25 mouse cellular contexts compared by ENCODE assay signal in genomic region chr2:181228335-181228734, GRCm38 (mm10). TPM values are rescaled to one million over a fixed set of nuclear protein-coding genes. Genes with fewer than 3 reads are reported as not detected.
DNase-seq lines count a peak whose midpoint lies in the region; ATAC-seq and TF ChIP-seq lines count a peak whose summit lies in the region.
"Had no signal": no experiment of that assay in that cellular context is flagged by ENCODE, and none has a peak within 500 bp of the region (broad histone marks: within the 10 kb centered on the region; RNA-seq: fewer than 3 reads in every experiment).

No protein-coding gene starts in this region.

- DNase-seq in kidney, adult 2 months, result peak; percentile 43
- no peak for DNase-seq in kidney, adult 8-10 months
- no peak for DNase-seq in embryonic facial prominence, embryonic 10.5 days (ENCODE audit: low spot score)
- DNase-seq in limb, embryonic 11.5 days (ENCODE audit: low spot score), result no peak
- DNase-seq in lung, postnatal 25 days (ENCODE audit: low spot score), result peak; percentile 65
- DNase-seq: adrenal gland, adult 2 months; cerebellum, adult 18-20 months; cerebellum, postnatal 14 days; gastrocnemius, postnatal 14 days; heart, postnatal 10 days; thymus, postnatal 25 days had no signal

- H3K9me3 ChIP-seq in embryonic facial prominence, embryonic 10.5 days, result no peaks in the 10 kb centered on the region
- no peaks in the 10 kb centered on the region for H3K9me3 ChIP-seq in limb, embryonic 11.5 days (ENCODE audit: control insufficient read depth, low read length)
- H3K9me3 ChIP-seq in forebrain, embryonic 12.5 days, result no peaks in the 10 kb centered on the region
- H3K9me3 ChIP-seq: embryonic facial prominence, embryonic 12.5 days; hindbrain, embryonic 10.5 days; stomach, embryonic 15.5 days had no signal

- no peaks in the 10 kb centered on the region for H3K27me3 ChIP-seq in kidney, adult 2 months (replicated peaks; ENCODE audit: control insufficient read depth, insufficient read depth, low read length)
- H3K27me3 ChIP-seq in embryonic facial prominence, embryonic 10.5 days (replicated peaks; ENCODE audit: low read depth, poor library complexity, severe bottlenecking), result no peaks in the 10 kb centered on the region
- no peaks in the 10 kb centered on the region; the same call in 1 of the 2 replicates for H3K27me3 ChIP-seq in limb, embryonic 11.5 days (ENCODE audit: control insufficient read depth, insufficient read depth, low read length)
- H3K27me3 ChIP-seq in forebrain, embryonic 12.5 days, result no peaks in the 10 kb centered on the region
- H3K27me3 ChIP-seq: embryonic facial prominence, embryonic 12.5 days; stomach, embryonic 15.5 days had no signal

- TF ChIP-seq POLR2A in kidney, adult 2 months (IDR thresholded peaks at IDR 0.05; ENCODE audit: low read depth, low read length), result no peak

- no peak overlapping the region for H3K4me2 ChIP-seq in limb, embryonic 11.5 days (ENCODE audit: low read depth, severe bottlenecking)
- H3K4me2 ChIP-seq in forebrain, embryonic 12.5 days, result no peak overlapping the region
- H3K4me2 ChIP-seq: embryonic facial prominence, embryonic 12.5 days; stomach, embryonic 15.5 days had no signal

- no peak for TF ChIP-seq CTCF in kidney, adult 2 months (conservative IDR thresholded peaks at IDR 0.05; ENCODE audit: insufficient read depth, insufficient read length, low read depth, low read length)

- no peaks in the 10 kb centered on the region for H3K36me3 ChIP-seq in kidney, adult 2 months (ENCODE audit: control insufficient read depth, insufficient read depth, low read length)
- no peaks in the 10 kb centered on the region; the same call in 1 of the 2 replicates for H3K36me3 ChIP-seq in embryonic facial prominence, embryonic 10.5 days (replicated peaks)
- H3K36me3 ChIP-seq in limb, embryonic 11.5 days (ENCODE audit: control insufficient read depth, insufficient read depth, low read length), result no peaks in the 10 kb centered on the region
- H3K36me3 ChIP-seq in forebrain, embryonic 12.5 days (replicated peaks), result no peaks in the 10 kb centered on the region
- H3K36me3 ChIP-seq: embryonic facial prominence, embryonic 12.5 days; hindbrain, embryonic 10.5 days; stomach, embryonic 15.5 days had no signal

- no peak for ATAC-seq in limb, embryonic 11.5 days (ENCODE audit: insufficient number of reproducible peaks, low FRiP score, low TSS enrichment, low read depth)
- ATAC-seq in granulocyte monocyte progenitor cell, adult 5-6 weeks (replicated peaks; ENCODE audit: poor library complexity, severe bottlenecking), result no peak
- ATAC-seq in forebrain, embryonic 12.5 days (ENCODE audit: low FRiP score), result no peak
- ATAC-seq: forebrain, embryonic 14.5 days; hindbrain, postnatal 0 days; intestine, postnatal 0 days had no signal

- no peak overlapping the region for H3K27ac ChIP-seq in kidney, adult 2 months (ENCODE audit: insufficient read depth, low read depth, low read length)
- H3K27ac ChIP-seq in embryonic facial prominence, embryonic 10.5 days (replicated peaks), result peak overlapping the region; percentile 48; the same call in 1 of the 2 replicates
- 0 out of 2 replicates have a peak overlapping the region, but pooled peaks have one; percentile 2 for H3K27ac ChIP-seq in limb, embryonic 11.5 days (replicated peaks; ENCODE audit: low read depth, low read length)
- H3K27ac ChIP-seq in forebrain, embryonic 12.5 days, result no peak overlapping the region
- H3K27ac ChIP-seq: embryonic facial prominence, embryonic 12.5 days; hindbrain, embryonic 10.5 days; hindbrain, postnatal 0 days; liver, embryonic 14.5 days; macrophage; stomach, embryonic 15.5 days had no signal

- H3K4me1 ChIP-seq in kidney, adult 2 months (ENCODE audit: control insufficient read depth, insufficient read depth, low read length), result no peaks in the 10 kb centered on the region
- peaks cover 14% of the 10 kb centered on the region for H3K4me1 ChIP-seq in embryonic facial prominence, embryonic 10.5 days
- H3K4me1 ChIP-seq in limb, embryonic 11.5 days (ENCODE audit: control insufficient read depth, insufficient read depth, low read length), result peaks cover 5% of the 10 kb centered on the region; the same call in 1 of the 2 replicates
- no peaks in the 10 kb centered on the region for H3K4me1 ChIP-seq in forebrain, embryonic 12.5 days
- H3K4me1 ChIP-seq: stomach, embryonic 15.5 days had no signal

- 63% methylated on average over 1 of the region's 1 CpGs for WGBS in kidney, adult 2 months
- WGBS in embryonic facial prominence, embryonic 10.5 days, result 73% methylated on average over 1 of the region's 1 CpGs
- 80% methylated on average over 1 of the region's 1 CpGs for WGBS in limb, embryonic 11.5 days
- WGBS in forebrain, embryonic 12.5 days, result 77% methylated on average over 1 of the region's 1 CpGs

- no peak overlapping the region for H3K9ac ChIP-seq in limb, embryonic 11.5 days (ENCODE audit: low read length)
- H3K9ac ChIP-seq in forebrain, embryonic 12.5 days, result no peak overlapping the region
- H3K9ac ChIP-seq: embryonic facial prominence, embryonic 12.5 days; liver, embryonic 14.5 days; stomach, embryonic 15.5 days had no signal

- no peak overlapping the region for H3K4me3 ChIP-seq in kidney, adult 2 months (ENCODE audit: insufficient read depth, low read depth, low read length)
- no peak overlapping the region for H3K4me3 ChIP-seq in embryonic facial prominence, embryonic 10.5 days
- no peak overlapping the region for H3K4me3 ChIP-seq in limb, embryonic 11.5 days (ENCODE audit: low read depth, low read length)
- no peak overlapping the region for H3K4me3 ChIP-seq in forebrain, embryonic 12.5 days (replicated peaks)
- H3K4me3 ChIP-seq: embryonic facial prominence, embryonic 12.5 days; hindbrain, embryonic 10.5 days; stomach, embryonic 15.5 days had no signal

RNA-seq across cellular contexts. Expression of gene Fndc11, which starts 8.5 kb away (rescaled TPM):
- 0.72 and 0.77 TPM in 2 replicates for polyA plus RNA-seq in kidney, adult 2 months (2012; rRNA removed)
- polyA plus RNA-seq in embryonic facial prominence, embryonic 10.5 days (2016; fragmentation: Nextera tagmentation; extraction: Ambion mirVana), result 0.25 and 0.26 TPM in 2 replicates
- 0.17 and 0.69 TPM in 2 replicates for polyA plus RNA-seq in limb, embryonic 11.5 days (2014; fragmentation: Nextera tagmentation; extraction: Ambion mirVana)
- total RNA-seq in granulocyte monocyte progenitor cell, adult 5-6 weeks (2014; fragmentation: Nextera tagmentation), result not detected in 2 replicates
- total RNA-seq in granulocyte monocyte progenitor cell, adult 5-6 weeks (2017), result not detected in 2 replicates
- polyA plus RNA-seq in forebrain, embryonic 12.5 days (2016; fragmentation: Nextera tagmentation; extraction: Ambion mirVana), result 0.17 TPM in 1 of 2 replicates, not detected in the other
- total RNA-seq: gastrocnemius, postnatal 14 days; layer of hippocampus, adult 8-10 months; left cerebral cortex, postnatal 14 days; MEL had no signal
- polyA plus RNA-seq: C2C12; intestine, postnatal 0 days; macrophage had no signal

RNA-seq across cellular contexts. Expression of gene Helz2, which starts 13.5 kb away (rescaled TPM):
- 15.4 and 17.5 TPM in 2 replicates for polyA plus RNA-seq in kidney, adult 2 months (2012; rRNA removed)
- 1.1 and 1.4 TPM in 2 replicates for polyA plus RNA-seq in embryonic facial prominence, embryonic 10.5 days (2016; fragmentation: Nextera tagmentation; extraction: Ambion mirVana)
- polyA plus RNA-seq in limb, embryonic 11.5 days (2014; fragmentation: Nextera tagmentation; extraction: Ambion mirVana), result 0.99 and 1.2 TPM in 2 replicates
- 5.6 and 6.1 TPM in 2 replicates for total RNA-seq in granulocyte monocyte progenitor cell, adult 5-6 weeks (2014; fragmentation: Nextera tagmentation)
- total RNA-seq in granulocyte monocyte progenitor cell, adult 5-6 weeks (2017), result 3.0 and 6.0 TPM in 2 replicates
- polyA plus RNA-seq in forebrain, embryonic 12.5 days (2016; fragmentation: Nextera tagmentation; extraction: Ambion mirVana), result 0.47 TPM in 2 replicates

RNA-seq across cellular contexts. Expression of gene Srms, which starts 15.3 kb away (rescaled TPM):
- polyA plus RNA-seq in kidney, adult 2 months (2012; rRNA removed), result 0.87 and 0.91 TPM in 2 replicates
- polyA plus RNA-seq in embryonic facial prominence, embryonic 10.5 days (2016; fragmentation: Nextera tagmentation; extraction: Ambion mirVana), result 0.05 and 0.16 TPM in 2 replicates
- 0.94 and 1.4 TPM in 2 replicates for polyA plus RNA-seq in limb, embryonic 11.5 days (2014; fragmentation: Nextera tagmentation; extraction: Ambion mirVana)
- not detected in 2 replicates for total RNA-seq in granulocyte monocyte progenitor cell, adult 5-6 weeks (2014; fragmentation: Nextera tagmentation)
- not detected in 2 replicates for total RNA-seq in granulocyte monocyte progenitor cell, adult 5-6 weeks (2017)
- not detected in 2 replicates for polyA plus RNA-seq in forebrain, embryonic 12.5 days (2016; fragmentation: Nextera tagmentation; extraction: Ambion mirVana)
- total RNA-seq: MEL had no signal
- polyA plus RNA-seq: C2C12; hindbrain, embryonic 10.5 days; macrophage had no signal

RNA-seq across cellular contexts. Expression of gene Ptk6, which starts 25.7 kb away (rescaled TPM):
- 0.12 and 0.16 TPM in 2 replicates for polyA plus RNA-seq in kidney, adult 2 months (2012; rRNA removed)
- polyA plus RNA-seq in embryonic facial prominence, embryonic 10.5 days (2016; fragmentation: Nextera tagmentation; extraction: Ambion mirVana), result not detected in 2 replicates
- 0.04 TPM in 1 of 2 replicates, not detected in the other for polyA plus RNA-seq in limb, embryonic 11.5 days (2014; fragmentation: Nextera tagmentation; extraction: Ambion mirVana)
- total RNA-seq in granulocyte monocyte progenitor cell, adult 5-6 weeks (2014; fragmentation: Nextera tagmentation), result not detected in 2 replicates
- not detected in 2 replicates for total RNA-seq in granulocyte monocyte progenitor cell, adult 5-6 weeks (2017)
- polyA plus RNA-seq in forebrain, embryonic 12.5 days (2016; fragmentation: Nextera tagmentation; extraction: Ambion mirVana), result not detected in 2 replicates
- total RNA-seq: gastrocnemius, postnatal 14 days; heart, postnatal 10 days; hindbrain, postnatal 0 days; layer of hippocampus, adult 8-10 months; MEL had no signal
- polyA plus RNA-seq: C2C12; embryonic facial prominence, embryonic 12.5 days; forebrain, embryonic 14.5 days; hindbrain, embryonic 10.5 days; hindbrain, postnatal 0 days; macrophage had no signal

RNA-seq across cellular contexts. Expression of gene Ppdpf, which starts 41.3 kb away (rescaled TPM):
- 162 and 168 TPM in 2 replicates for polyA plus RNA-seq in kidney, adult 2 months (2012; rRNA removed)
- polyA plus RNA-seq in embryonic facial prominence, embryonic 10.5 days (2016; fragmentation: Nextera tagmentation; extraction: Ambion mirVana), result 351 and 375 TPM in 2 replicates
- 422 and 444 TPM in 2 replicates for polyA plus RNA-seq in limb, embryonic 11.5 days (2014; fragmentation: Nextera tagmentation; extraction: Ambion mirVana)
- total RNA-seq in granulocyte monocyte progenitor cell, adult 5-6 weeks (2014; fragmentation: Nextera tagmentation), result 82.3 and 90.4 TPM in 2 replicates
- 70.3 and 77.7 TPM in 2 replicates for total RNA-seq in granulocyte monocyte progenitor cell, adult 5-6 weeks (2017)
- polyA plus RNA-seq in forebrain, embryonic 12.5 days (2016; fragmentation: Nextera tagmentation; extraction: Ambion mirVana), result 483 and 484 TPM in 2 replicates

Comparison
In these comparisons a context has a peak if more than half of its experiments do, and no peak if none do; other contexts are left out.
1. DNase-seq: peak in kidney, adult 2 months (single experiment) and lung, postnatal 25 days (single experiment); none in kidney, adult 8-10 months (0 of 2), embryonic facial prominence, embryonic 10.5 days (single experiment) and limb, embryonic 11.5 days (single experiment).
2. H3K27ac ChIP-seq: peak in embryonic facial prominence, embryonic 10.5 days (single experiment) and limb, embryonic 11.5 days (single experiment); none in kidney, adult 2 months (single experiment) and forebrain, embryonic 12.5 days (single experiment).